Mouse (Mus musculus) left cerebral cortex, postnatal 14 days (tissue): ENCODE data around the gene Il1rn. TPM values are rescaled to one million over a fixed set of nuclear protein-coding genes. Genes with fewer than 3 reads are reported as not detected.
A peak's percentile ranks its signal among the peaks of the same experiment; 100 is the strongest.

Source experiments
- DNase-seq, 2 experiments: peaks; one replicate each; pipeline ENCODE4 v3.0.0; 2021 to 2022; ENCODE audit warnings: low spot score in 2 of 2, mixed read lengths in 1 of 2
- intact Hi-C: fragments of 180-260 bp; cut with DNase I; formaldehyde crosslinking; loops from one replicate; pipeline ENCODE4 v1.15.1; 2025
- total RNA-seq, 2 experiments: library from RNA; stranded (reverse); gene quantifications; 2 replicates each; pipeline ENCODE4 v1.2.3; 2021

Il1rn gene
- total RNA-seq, 2 experiments from 2014 or later = not detected

GRCm38 (mm10) chr2:24367895-24368261 lies 31.2 kb downstream of the Il1rn start:
- intact Hi-C loops = no loop called here
- DNase-seq = no peak

- DNase-seq = no peak
- intact Hi-C loops = no loop called here
Observed at GRCm38 (mm10) chr2:24378747-24379450, 42.2 kb downstream of the Il1rn start.

GRCm38 (mm10) chr2:24382456-24383230 lies 46.0 kb downstream of the Il1rn start:
- intact Hi-C loops = no loop called here
- no peak for DNase-seq

- DNase-seq = no peak
- intact Hi-C loops = no loop called here
Observed at GRCm38 (mm10) chr2:24383636-24384035, 47.0 kb downstream of the Il1rn start.

GRCm38 (mm10) chr2:24384393-24384792 lies 47.7 kb downstream of the Il1rn start:
- no peak for DNase-seq
- intact Hi-C loops = no loop called here

GRCm38 (mm10) chr2:24385111-24385961 lies 48.7 kb downstream of the Il1rn start:
- DNase-seq = no peak
- intact Hi-C loops = no loop called here

GRCm38 (mm10) chr2:24386158-24386963 lies 49.7 kb downstream of the Il1rn start:
- no peak for DNase-seq
- intact Hi-C loops = no loop called here

GRCm38 (mm10) chr2:24386964-24387320 lies 50.3 kb downstream of the Il1rn start:
- no peak for DNase-seq
- intact Hi-C loops = no loop called here

- peak; percentile 56 to 74 for DNase-seq
- intact Hi-C loops = no loop called here
Observed at GRCm38 (mm10) chr2:24387361-24388283, 51.0 kb downstream of the Il1rn start.

GRCm38 (mm10) chr2:24393251-24393650 lies 56.6 kb downstream of the Il1rn start:
- no peak for DNase-seq
- intact Hi-C loops = no loop called here

- intact Hi-C loops = no loop called here
- DNase-seq = no peak
Observed at GRCm38 (mm10) chr2:24397115-24397514, 60.5 kb downstream of the Il1rn start.

- intact Hi-C loops = loop anchor here (10.0 kb wide), 1 partner anchor 354 kb away; no protein-coding TSS in a partner anchor
- no peak for DNase-seq
Observed at GRCm38 (mm10) chr2:24400711-24401110, 64.1 kb downstream of the Il1rn start.

Other genes starting within 250 kb of the Il1rn start
- not detected for gene Tbpl2, start 240.3 kb upstream of the Il1rn start, total RNA-seq
- gene Il1f8, start 183.7 kb upstream of the Il1rn start, total RNA-seq = not detected
- gene Il1f9, start 150.4 kb upstream of the Il1rn start, total RNA-seq = not detected
- gene Il1f6, start 121.4 kb upstream of the Il1rn start, total RNA-seq = not detected
- gene Il1f5, start 59.9 kb upstream of the Il1rn start, total RNA-seq = under 1 TPM in 1 of 2 experiments, not detected in 1; 0.49 TPM
- gene Il1f10, start 45.7 kb upstream of the Il1rn start, total RNA-seq = not detected
- 1 to 10 TPM in 1 of 2 experiments, under 1 TPM in 1; 0.99 to 2.2 TPM for gene Psd4, start 30.7 kb downstream of the Il1rn start, total RNA-seq
- not detected for gene Pax8, start 138.7 kb downstream of the Il1rn start, total RNA-seq